Mouse (Mus musculus): ENCODE data around the gene Cldn10.

Cldn10 gene

DNA sequence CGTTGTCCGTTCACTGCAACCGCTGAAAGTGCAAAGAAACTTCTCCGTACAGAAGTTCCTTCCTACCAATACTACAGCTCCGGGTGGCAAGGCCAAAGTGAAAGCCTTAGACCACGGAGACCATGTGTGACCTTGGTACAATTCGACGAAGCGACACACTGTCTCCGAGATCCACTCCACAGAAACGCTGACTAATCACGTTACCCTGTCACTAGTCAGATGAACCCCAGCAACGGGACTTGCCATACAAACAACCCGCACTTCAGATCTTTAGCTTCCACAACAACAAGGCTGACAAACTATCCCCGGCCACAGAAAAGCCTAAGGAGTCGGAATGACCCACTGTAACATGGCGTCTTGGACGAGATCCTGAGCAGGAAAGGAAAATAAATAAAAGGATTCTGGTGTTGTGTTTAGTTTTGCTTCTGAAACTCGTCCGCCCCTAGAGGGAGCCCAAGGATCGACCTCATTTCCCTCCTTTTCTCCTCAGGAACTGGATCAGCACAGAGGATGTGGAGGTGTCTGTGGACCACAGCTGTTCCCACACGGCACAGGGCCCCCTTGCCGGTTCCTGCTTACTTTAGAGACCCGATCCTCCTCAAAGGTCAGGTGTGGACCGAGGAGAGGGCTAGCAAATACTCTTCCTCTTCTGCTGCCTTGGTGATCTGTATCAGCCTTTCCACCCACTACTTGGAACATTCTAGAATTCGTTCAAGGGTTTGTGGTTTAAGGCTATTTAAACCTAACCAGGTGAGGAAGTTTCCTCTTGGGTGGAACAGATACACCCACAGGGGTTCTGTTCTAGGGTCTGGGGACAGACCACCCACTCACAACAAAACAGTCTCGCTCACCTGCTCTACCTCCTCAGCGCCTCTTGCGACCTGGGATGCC is 122.9 kb downstream of the Cldn10 start:
- peak; percentile 87 for DNase-seq (ENCODE audit: low spot score)

DNA sequence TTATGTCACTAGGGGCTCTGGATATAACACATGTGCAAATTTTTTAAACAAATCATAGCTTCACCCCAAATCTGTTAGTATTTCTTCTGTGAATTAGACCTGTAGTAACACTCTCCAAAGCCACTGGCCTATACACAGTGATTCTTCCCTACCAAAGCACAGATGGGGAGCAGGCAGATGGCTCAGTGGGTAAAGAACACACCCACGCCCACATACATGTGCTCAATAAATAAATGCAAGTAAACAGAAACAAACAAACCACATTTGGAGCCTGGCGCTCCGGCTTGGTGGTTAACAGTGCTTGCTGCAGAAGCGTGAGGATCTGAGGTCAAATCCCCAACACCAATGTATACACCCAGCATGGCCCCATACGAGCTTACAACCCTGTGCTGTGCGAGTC is 123.8 kb downstream of the Cldn10 start:
- DNase-seq (ENCODE audit: low spot score) = no peak

GRCm38 (mm10) chr14:118913651-118914050 is 125.9 kb downstream of the Cldn10 start:
- no peak for DNase-seq (ENCODE audit: low spot score)

DNA sequence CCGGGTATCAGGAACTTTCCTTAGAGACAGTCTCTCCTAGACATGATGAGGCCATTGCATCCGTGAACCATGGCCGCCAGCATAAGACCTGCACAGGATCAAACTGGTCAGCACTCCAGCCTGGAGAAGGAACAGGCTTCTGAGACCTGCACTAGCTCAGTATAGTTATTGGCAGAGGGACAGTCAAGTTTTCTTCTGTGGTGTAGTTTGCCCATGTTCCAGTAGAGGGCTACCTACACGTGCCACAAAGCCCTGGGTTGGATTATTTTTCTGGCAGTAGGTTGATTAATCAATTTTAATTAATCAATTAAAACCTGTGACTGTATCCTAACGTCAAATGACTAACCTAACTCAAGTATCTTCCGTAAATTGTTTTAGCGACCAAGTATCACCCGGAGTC is 131.3 kb downstream of the Cldn10 start:
- DNase-seq (ENCODE audit: low spot score) = no peak

- DNase-seq (ENCODE audit: low spot score) = no peak
These were observed 132.9 kb downstream of the Cldn10 start for GRCm38 (mm10) chr14:118920654-118921053.

GRCm38 (mm10) chr14:118922251-118922650 is 134.5 kb downstream of the Cldn10 start:
- DNase-seq (ENCODE audit: low spot score) = no peak

DNA sequence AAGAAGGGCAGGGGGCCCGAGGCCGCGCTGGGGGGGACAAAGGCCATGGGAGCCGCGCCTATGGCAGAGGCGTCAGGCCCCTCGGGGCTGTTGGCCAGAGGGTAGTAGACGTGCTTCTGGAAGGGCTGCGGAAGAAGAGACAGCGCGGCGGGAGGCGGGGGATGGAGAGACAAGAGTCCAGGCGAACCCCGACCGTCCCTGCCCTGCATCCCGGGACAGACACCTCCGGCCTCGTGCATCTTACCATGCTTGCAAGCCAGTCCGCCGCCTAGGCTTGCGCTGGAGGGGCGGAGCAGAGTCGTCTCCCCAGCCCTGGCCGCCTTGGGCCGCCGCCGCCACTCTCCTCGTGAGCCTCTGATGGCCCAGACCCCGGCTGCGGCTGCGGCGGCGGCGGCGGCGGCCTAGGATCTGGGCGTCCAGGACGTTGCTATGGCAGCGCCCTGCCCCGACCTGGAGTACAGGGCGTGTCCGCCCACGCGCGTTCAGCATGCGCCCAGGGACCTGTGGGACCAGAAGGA is 135.0 kb downstream of the Cldn10 start:
- DNase-seq (ENCODE audit: low spot score) = peak; percentile 60

Data from testis, postnatal 10 days (tissue).